Mouse (Mus musculus) embryonic facial prominence, embryonic 13.5 days (tissue): ENCODE results near the gene Haao. TPM values are rescaled to one million over a fixed set of nuclear protein-coding genes. Genes with fewer than 3 reads are reported as not detected.
A peak's percentile ranks its signal among the peaks of the same experiment; 100 is the strongest.

Source experiments
- ATAC-seq: fragments of 200-750 bp; cut with Nextera tagmentation; 2 replicates; pipeline ENCODE4 v1.8.0; 2017; ENCODE audit warnings: low read depth; ENCODE audit not compliant: insufficient number of reproducible peaks, insufficient read depth, low FRiP score, low TSS enrichment
- H3K27ac ChIP-seq: fragments of 300-500 bp; sonication (generic); 2 replicates; pipeline ENCODE4 v1.5.1; 2015; ENCODE audit warnings: moderate library complexity, mild to moderate bottlenecking, inconsistent platforms
- H3K27me3 ChIP-seq: fragments of 300-500 bp; sonication (generic); 2 replicates; pipeline ENCODE4 v1.6.1; 2015; ENCODE audit warnings: mild to moderate bottlenecking, inconsistent platforms
- H3K36me3 ChIP-seq: fragments of 300-500 bp; sonication (generic); 2 replicates; pipeline ENCODE4 v1.6.1; 2015; ENCODE audit warnings: mild to moderate bottlenecking, inconsistent platforms
- H3K4me1 ChIP-seq: fragments of 300-500 bp; sonication (generic); 2 replicates; pipeline ENCODE4 v1.6.1; 2015; ENCODE audit warnings: inconsistent platforms
- H3K4me2 ChIP-seq: fragments of 300-500 bp; sonication (generic); 2 replicates; pipeline ENCODE4 v1.6.1; 2015; ENCODE audit warnings: moderate library complexity, mild to moderate bottlenecking, inconsistent platforms
- H3K4me3 ChIP-seq: fragments of 300-500 bp; sonication (generic); 2 replicates; pipeline ENCODE4 v1.5.1; 2015; ENCODE audit warnings: mild to moderate bottlenecking, inconsistent platforms
- H3K9ac ChIP-seq: fragments of 300-500 bp; sonication (generic); 2 replicates; pipeline ENCODE4 v1.6.1; 2015; ENCODE audit warnings: mild to moderate bottlenecking, inconsistent platforms
- H3K9me3 ChIP-seq: fragments of 300-500 bp; sonication (generic); 2 replicates; pipeline ENCODE4 v1.6.1; 2016; ENCODE audit warnings: inconsistent platforms
- WGBS: fragments of 180-500 bp; shearing (Covaris S2); methylation state at CpG from one replicate; pipeline ENCODE4 v1.1.7; 2015; ENCODE audit warnings: mixed read lengths; 5-methylcytosine and 5-hydroxymethylcytosine counted together
- polyA plus RNA-seq: library from polyadenylated mRNA; unstranded; fragments of >200 nt; fragmentation: Nextera tagmentation; extraction: Ambion mirVana; gene quantifications from 2 replicates; pipeline ENCODE4 v1.2.1, GENCODE M21; 2015

Haao gene
- polyA plus RNA-seq, 1 experiment from 2014 or later = 1.5 TPM

DNA sequence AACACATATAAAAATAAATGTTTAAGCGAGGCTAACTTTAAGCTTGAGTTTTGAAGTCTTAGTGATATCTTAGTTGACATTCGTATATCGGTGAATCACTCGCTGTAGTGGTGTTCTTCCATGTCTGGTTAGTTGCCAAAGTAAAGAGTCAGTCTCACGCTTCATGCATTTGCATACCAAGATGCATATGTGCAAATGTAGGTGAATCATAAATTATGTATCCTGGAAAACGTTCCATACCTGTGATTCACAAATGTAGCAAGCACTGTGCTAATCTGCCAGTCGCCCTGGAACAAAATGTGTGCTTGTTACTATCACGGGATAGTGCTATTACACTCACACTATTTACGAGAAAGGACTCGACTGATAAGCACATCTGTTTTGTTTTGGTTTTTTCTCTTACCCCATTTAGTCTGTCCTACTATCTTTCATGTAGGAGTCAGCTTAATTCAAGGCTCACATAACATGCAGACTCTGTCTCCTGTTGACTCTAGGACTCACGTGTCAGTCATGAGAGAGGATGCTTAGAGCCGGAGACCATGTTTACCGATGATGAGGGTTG lies 37.3 kb upstream of the Haao start:
- no peak for ATAC-seq
- H3K36me3 ChIP-seq = no peaks in the 10 kb centered on the region
- no peaks in the 10 kb centered on the region for H3K9me3 ChIP-seq
- H3K4me3 ChIP-seq = no peak overlapping the region
- no peak overlapping the region for H3K4me2 ChIP-seq
- H3K27me3 ChIP-seq = no peaks in the 10 kb centered on the region
- peaks cover 14% of the 10 kb centered on the region for H3K4me1 ChIP-seq
- WGBS = 86% methylated on average over 13 of the region's 13 CpGs
- 0 out of 2 replicates have a peak overlapping the region, but pooled peaks have one; percentile 0 for H3K27ac ChIP-seq
- H3K9ac ChIP-seq = no peak overlapping the region

DNA sequence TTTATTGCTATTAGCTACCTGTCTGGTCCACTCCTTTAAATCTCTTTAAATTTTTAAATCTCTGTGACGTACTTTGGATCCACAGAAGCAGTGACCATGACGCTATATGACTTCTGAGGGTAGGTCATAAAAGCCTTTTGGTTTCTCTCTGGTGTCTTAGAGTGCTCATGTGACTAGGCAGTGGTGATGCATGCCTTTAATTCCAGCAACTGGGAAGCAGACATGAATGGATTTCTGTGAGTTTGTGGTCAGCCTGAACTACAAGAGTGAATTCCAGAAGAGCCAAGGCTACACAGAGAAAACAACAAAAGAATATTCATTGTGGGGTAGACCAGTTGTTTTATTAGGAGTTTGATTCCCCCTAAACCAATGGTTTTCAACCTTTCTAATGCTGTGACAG lies 35.0 kb upstream of the Haao start:
- Histone ChIP-seq H3K36me3 (no peaks in the 10 kb centered on the region), H3K27me3 (no peaks in the 10 kb centered on the region), H3K9ac (no peak overlapping the region), H3K4me2 (no peak overlapping the region), H3K27ac (no peak overlapping the region), H3K4me3 (no peak overlapping the region), H3K9me3 (no peaks in the 10 kb centered on the region), H3K4me1 (0 out of 2 replicates have a peak, but pooled peaks cover 6% of the 10 kb centered on the region)
- WGBS = 81% methylated on average over 2 of the region's 2 CpGs
- no peak for ATAC-seq

DNA sequence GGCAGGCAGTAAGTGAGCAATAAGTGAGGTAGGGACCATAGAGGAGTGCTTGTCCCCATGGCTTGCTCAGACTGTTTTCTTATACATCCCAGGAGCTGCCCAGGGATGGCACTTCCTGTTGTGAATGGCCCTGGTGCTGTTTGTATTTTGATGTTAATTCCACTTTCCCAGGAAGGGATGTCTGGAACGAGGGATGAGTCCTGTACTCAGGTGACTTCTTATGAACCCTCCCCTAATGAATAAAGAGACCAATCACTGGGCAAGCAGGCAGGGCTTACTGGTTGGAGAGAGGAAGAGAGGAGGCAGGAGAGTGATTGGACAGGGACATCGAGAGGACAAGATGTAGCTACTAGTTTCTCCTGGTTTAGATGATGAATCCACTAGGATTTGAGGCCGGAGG lies 33.3 kb upstream of the Haao start:
- WGBS = 73% methylated on average over 3 of the region's 3 CpGs
- Histone ChIP-seq H3K4me1 (0 out of 2 replicates have a peak, but pooled peaks cover 6% of the 10 kb centered on the region), H3K4me2 (no peak overlapping the region), H3K36me3 (no peaks in the 10 kb centered on the region), H3K27me3 (no peaks in the 10 kb centered on the region), H3K9ac (no peak overlapping the region), H3K27ac (no peak overlapping the region), H3K9me3 (no peaks in the 10 kb centered on the region), H3K4me3 (no peak overlapping the region)
- ATAC-seq = no peak

DNA sequence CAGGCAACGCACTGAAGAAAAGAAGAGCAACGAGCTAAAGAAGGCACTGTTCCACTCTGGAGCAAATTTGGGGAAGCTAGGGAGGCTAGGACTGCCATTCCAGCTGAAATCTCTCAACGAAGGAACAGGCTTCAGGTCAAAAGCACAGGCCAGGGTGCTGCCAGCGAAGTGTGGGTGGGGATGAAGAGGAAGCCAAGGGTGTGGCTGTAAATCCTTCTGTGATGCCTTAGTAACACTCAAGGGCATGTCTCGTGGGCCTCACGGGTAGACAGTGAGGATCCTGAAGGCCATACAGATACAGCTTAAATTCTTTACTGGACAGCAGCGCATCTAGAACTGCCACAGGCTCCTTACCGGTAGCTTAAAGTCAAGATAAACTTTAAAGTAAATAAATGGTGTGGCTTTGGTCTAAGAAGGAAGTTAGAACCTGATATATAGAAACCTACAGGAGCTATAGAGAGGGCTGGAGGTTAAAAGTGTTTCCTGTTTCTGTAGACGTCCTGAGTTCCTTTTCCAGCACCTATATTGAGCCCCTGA lies 32.5 kb upstream of the Haao start:
- Histone ChIP-seq H3K9ac (no peak overlapping the region), H3K9me3 (no peaks in the 10 kb centered on the region), H3K4me3 (no peak overlapping the region), H3K4me2 (no peak overlapping the region), H3K27ac (no peak overlapping the region), H3K27me3 (no peaks in the 10 kb centered on the region), H3K4me1 (no peaks in the 10 kb centered on the region), H3K36me3 (no peaks in the 10 kb centered on the region)
- ATAC-seq = no peak
- WGBS = 79% methylated on average over 9 of the region's 9 CpGs

DNA sequence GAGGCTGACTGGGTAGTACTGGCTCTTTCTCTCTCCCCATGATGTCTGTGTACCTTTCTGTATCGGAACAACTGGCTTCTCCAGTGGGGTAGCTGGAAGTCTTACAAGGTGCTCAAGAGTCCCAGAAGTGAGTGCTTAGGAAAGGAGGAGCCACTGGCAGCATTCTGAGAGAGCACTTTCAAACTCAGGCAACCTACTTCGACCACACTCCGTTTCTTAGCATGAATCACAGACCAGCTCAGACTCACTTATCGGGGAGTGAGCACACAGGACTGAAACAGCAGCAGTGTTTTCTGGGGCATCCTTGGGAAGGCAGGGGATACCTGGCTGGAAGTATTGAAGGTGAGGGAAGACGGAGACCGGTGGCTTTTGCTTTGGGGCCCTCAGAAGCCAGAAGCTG lies 31.9 kb upstream of the Haao start:
- Histone ChIP-seq H3K9ac (no peak overlapping the region), H3K9me3 (no peaks in the 10 kb centered on the region), H3K4me3 (no peak overlapping the region), H3K36me3 (no peaks in the 10 kb centered on the region), H3K27ac (no peak overlapping the region), H3K4me2 (no peak overlapping the region), H3K4me1 (no peaks in the 10 kb centered on the region), H3K27me3 (no peaks in the 10 kb centered on the region)
- ATAC-seq = no peak
- WGBS = 93% methylated on average over 6 of the region's 6 CpGs

DNA sequence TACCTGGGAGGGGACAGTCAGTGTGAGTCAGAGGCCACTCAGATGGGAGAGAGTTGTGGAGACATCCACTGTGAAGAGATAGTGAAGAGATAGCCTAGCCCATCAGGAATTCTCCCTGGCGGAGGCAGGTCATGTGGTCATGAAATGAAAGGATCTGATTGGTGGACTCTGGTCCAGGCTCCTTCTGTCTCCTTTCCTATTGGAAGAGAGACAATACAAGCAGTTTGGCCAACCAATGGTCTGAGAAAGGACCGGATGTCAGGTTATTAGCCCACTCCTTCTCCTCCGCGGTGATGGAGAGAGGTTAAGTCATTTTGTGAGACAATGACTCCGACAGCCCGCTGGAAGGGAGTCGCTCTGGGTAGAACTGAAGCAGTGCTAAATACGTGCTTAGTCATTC lies 26.8 kb upstream of the Haao start:
- Histone ChIP-seq H3K4me2 (no peak overlapping the region), H3K36me3 (no peaks in the 10 kb centered on the region), H3K27ac (no peak overlapping the region), H3K4me3 (no peak overlapping the region), H3K4me1 (peaks cover 14% of the 10 kb centered on the region), H3K27me3 (no peaks in the 10 kb centered on the region), H3K9ac (no peak overlapping the region), H3K9me3 (no peaks in the 10 kb centered on the region)
- WGBS = 79% methylated on average over 8 of the region's 8 CpGs
- ATAC-seq = no peak

DNA sequence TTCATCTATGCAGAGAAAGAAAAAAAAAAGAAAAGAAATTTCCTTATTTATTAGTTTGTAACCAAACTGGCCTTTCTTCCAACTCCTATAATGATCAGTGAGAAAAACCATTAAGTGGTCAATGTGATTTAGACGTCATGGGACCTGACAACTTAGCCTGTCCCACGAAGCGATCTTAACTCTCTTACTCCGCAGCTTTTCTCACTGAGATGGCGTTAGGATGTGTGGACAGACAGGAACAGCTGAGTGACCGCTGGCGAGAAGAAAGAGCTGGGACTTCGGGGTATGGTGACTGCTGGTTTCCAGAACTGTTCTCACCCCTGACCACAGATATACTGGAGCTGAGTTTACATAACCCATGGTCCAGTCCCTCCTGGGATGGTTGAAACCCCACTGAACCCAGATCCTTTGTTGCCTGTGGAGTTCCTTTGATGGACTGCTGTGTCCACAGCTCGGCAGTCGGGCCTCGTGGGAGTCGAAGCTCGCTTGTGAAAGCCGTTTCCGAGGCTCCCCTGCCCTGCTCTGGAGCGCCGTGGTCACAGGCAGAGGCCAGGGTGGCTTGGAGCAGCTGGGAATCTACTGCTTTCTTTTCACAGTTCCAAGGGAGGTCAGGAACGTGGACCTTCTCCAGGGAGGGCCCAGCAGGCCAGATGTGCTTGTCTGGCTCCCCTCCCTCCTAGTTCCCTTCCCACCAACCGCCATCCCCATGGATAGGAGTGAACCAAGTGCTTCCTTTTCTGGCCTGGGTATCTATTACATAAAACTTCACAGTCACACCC lies 25.8 kb upstream of the Haao start:
- H3K36me3 ChIP-seq = no peaks in the 10 kb centered on the region
- peaks cover 14% of the 10 kb centered on the region for H3K4me1 ChIP-seq
- no peak for ATAC-seq
- peak overlapping the region; percentile 50; the same call in 1 of the 2 replicates for H3K4me2 ChIP-seq
- H3K9me3 ChIP-seq = no peaks in the 10 kb centered on the region
- no peaks in the 10 kb centered on the region for H3K27me3 ChIP-seq
- WGBS = 77% methylated on average over 19 of the region's 19 CpGs
- H3K27ac ChIP-seq = peak overlapping the region; percentile 39; the same call in 1 of the 2 replicates
- no peak overlapping the region; the same call in 1 of the 2 replicates for H3K4me3 ChIP-seq
- 0 out of 2 replicates have a peak overlapping the region, but pooled peaks have one; percentile 16 for H3K9ac ChIP-seq

DNA sequence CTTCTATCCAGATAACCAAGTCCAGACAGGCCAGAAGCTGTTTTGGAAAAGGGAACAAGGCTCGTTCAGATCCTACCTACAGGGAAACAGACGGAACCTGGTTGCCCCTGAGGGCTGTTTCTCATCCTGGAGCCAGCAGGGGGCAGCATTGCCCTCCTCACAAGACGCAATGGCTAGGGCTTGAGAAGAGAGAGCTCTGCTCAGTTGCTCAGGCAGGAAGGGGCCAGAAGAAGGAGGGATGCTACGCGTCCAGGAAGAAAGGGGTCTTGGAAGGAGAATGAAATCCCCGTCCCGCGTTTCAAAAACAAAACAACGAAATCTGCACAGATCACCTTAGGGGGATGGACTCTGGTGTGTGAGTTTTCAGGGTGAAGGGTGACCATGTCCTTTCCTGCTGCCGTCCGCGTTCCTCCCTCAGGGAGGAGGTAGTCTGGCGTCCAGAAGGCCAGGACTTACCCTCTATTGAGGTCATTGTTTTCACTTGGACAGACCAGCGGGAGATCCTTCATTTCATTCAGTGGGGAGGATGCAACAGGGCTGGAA lies 25.1 kb upstream of the Haao start:
- Histone ChIP-seq H3K4me3 (peak overlapping the region; percentile 17), H3K27me3 (no peaks in the 10 kb centered on the region), H3K36me3 (no peaks in the 10 kb centered on the region), H3K9ac (0 out of 2 replicates have a peak overlapping the region, but pooled peaks have one; percentile 57), H3K9me3 (no peaks in the 10 kb centered on the region), H3K4me2 (peak overlapping the region; percentile 50), H3K4me1 (peaks cover 14% of the 10 kb centered on the region), H3K27ac (no peak overlapping the region)
- 16% methylated on average over 14 of the region's 14 CpGs for WGBS
- no peak; the same call in 1 of the 2 replicates for ATAC-seq

DNA sequence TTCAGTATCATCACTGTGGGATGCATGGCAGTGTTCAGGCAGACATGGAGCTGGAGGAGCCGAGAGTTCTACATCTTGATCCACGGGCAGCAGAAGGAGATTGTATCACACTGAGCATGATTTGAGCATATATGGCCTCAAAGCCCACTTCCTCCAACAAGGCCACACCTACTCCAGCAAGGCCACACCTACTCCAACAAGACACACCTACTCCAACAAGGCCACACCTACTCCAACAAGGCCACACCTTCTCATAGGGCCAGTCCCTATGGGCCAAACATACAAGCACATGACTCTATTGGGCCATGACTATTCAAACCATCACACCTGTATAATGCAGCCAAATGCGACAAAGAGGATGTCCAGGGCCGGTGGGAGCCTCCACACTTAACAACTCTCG lies 23.6 kb upstream of the Haao start:
- Histone ChIP-seq H3K4me2 (no peak overlapping the region), H3K9me3 (no peaks in the 10 kb centered on the region), H3K27ac (no peak overlapping the region), H3K27me3 (no peaks in the 10 kb centered on the region), H3K4me3 (no peak overlapping the region), H3K4me1 (peaks cover 18% of the 10 kb centered on the region), H3K36me3 (no peaks in the 10 kb centered on the region), H3K9ac (no peak overlapping the region)
- 89% methylated on average over 5 of the region's 5 CpGs for WGBS
- no peak for ATAC-seq

DNA sequence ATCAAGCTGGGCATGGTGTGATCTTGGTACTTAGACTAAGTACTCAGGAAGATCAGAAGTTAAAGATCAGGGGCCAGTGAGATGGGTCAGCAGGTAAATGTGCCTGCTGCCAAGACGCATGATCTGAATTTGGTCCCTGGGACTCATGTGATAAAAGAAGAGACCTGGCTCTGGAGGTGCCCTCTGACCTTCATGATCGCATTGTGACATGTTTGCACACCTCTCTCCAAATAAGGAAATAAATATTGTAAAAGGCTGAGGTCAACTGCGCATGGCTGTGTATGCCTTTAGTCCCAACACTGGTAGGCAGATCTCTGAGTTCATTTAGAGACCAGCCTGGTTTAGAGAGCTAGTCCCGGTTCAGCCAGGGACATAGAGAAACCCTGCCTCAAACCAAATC lies 22.6 kb upstream of the Haao start:
- WGBS = 83% methylated on average over 4 of the region's 4 CpGs
- Histone ChIP-seq H3K4me2 (no peak overlapping the region), H3K4me3 (no peak overlapping the region), H3K27me3 (no peaks in the 10 kb centered on the region), H3K36me3 (no peaks in the 10 kb centered on the region), H3K9ac (no peak overlapping the region), H3K4me1 (peaks cover 18% of the 10 kb centered on the region), H3K9me3 (no peaks in the 10 kb centered on the region), H3K27ac (no peak overlapping the region)
- no peak for ATAC-seq

DNA sequence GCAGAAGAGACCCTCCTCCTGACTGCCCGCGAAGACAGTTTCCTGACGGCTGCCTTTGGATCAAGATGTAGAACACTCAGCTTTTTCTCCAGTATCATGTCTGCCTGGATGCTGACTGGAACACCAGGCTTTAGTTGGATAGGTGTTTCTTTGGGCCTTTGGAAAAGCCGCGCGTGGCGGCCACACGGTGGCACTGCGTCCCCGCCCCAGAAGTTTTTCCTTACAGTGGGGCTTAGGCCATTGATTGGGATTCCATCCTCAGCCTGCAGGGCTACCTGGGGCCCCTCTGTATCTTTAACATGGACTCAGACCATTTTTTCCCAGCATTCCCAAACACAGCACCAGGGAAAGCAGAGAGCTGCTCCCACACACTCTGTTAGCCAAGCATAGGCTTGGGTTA lies 18.8 kb upstream of the Haao start:
- Histone ChIP-seq H3K9me3 (no peaks in the 10 kb centered on the region), H3K4me1 (peaks cover 9% of the 10 kb centered on the region), H3K4me3 (no peak overlapping the region), H3K4me2 (no peak overlapping the region), H3K27ac (no peak overlapping the region), H3K9ac (no peak overlapping the region), H3K27me3 (0 out of 2 replicates have a peak, but pooled peaks cover 10% of the 10 kb centered on the region), H3K36me3 (no peaks in the 10 kb centered on the region)
- no peak for ATAC-seq
- WGBS = 9% methylated on average over 10 of the region's 10 CpGs
